Mouse (Mus musculus) bone marrow, adult 2 months (tissue): Measurements from ENCODE around the gene Mex3d.

Source experiments
- CTCF ChIP-seq: fragments of 200-500 bp; IDR thresholded peaks from 2 replicates; pipeline ENCODE4 v1.5.1; 2011; ENCODE audit warnings: low read length, control low read depth; ENCODE audit not compliant: control insufficient read depth, insufficient read depth
- POLR2A ChIP-seq: fragments of 200-500 bp; IDR thresholded peaks from 2 replicates; pipeline ENCODE4 v1.6.1; 2011; ENCODE audit warnings: low read depth, mild to moderate bottlenecking, control low read depth, low read length, borderline replicate concordance; ENCODE audit not compliant: control insufficient read depth

- TF ChIP-seq CTCF: no peak
- no peak for TF ChIP-seq POLR2A
Observed at GRCm38 (mm10) chr10:80352727-80353126, 34.7 kb downstream of the Mex3d start.
